10 mouse cellular contexts compared by ENCODE assay signal in genomic region chr6:142995567-142995966, GRCm38 (mm10). TPM values are rescaled to one million over a fixed set of nuclear protein-coding genes. Genes with fewer than 3 reads are reported as not detected.
DNase-seq lines count a peak whose midpoint lies in the region; ATAC-seq and TF ChIP-seq lines count a peak whose summit lies in the region.
"Had no signal": no experiment of that assay in that cellular context is flagged by ENCODE, and none has a peak within 500 bp of the region (broad histone marks: within the 10 kb centered on the region; RNA-seq: fewer than 3 reads in every experiment).

No protein-coding gene starts in this region.

- no peaks in the 10 kb centered on the region for H3K4me1 ChIP-seq in lung, adult 2 months (ENCODE audit: control insufficient read depth, insufficient read depth, low read length)
- H3K4me1 ChIP-seq in heart, postnatal 0 days (ENCODE audit: control insufficient read depth, insufficient read depth): no peaks in the 10 kb centered on the region

- no peaks in the 10 kb centered on the region for H3K36me3 ChIP-seq in heart, postnatal 0 days (replicated peaks; ENCODE audit: control insufficient read depth, insufficient read depth, low read length)
- H3K36me3 ChIP-seq: hindbrain, embryonic 10.5 days had no signal

- no peak for TF ChIP-seq POLR2A in lung, adult 2 months (IDR thresholded peaks at IDR 0.05; ENCODE audit: borderline replicate concordance, extremely low read depth, low read depth, low read length)

- peak; percentile 36 for DNase-seq in adrenal gland, adult 2 months
- DNase-seq in adrenal gland, postnatal 4 days (ENCODE audit: low spot score in 2 of 2): no peak
- peak; percentile 17 to 39 for DNase-seq in lung, adult 18-20 months
- no peak for DNase-seq in lung, adult 2 months
- peak; percentile 36 for DNase-seq in heart, postnatal 0 days (ENCODE audit: low spot score)
- no peak for DNase-seq in left cerebral cortex, postnatal 25 days (ENCODE audit: low spot score in 2 of 2)
- no peak for DNase-seq in frontal cortex, adult 2 months (ENCODE audit: extremely low spot score in 1 of 2, low spot score in 1 of 2)

- 0 out of 2 replicates have a peak, but pooled peaks have one; percentile 33 for ATAC-seq in heart, postnatal 0 days (ENCODE audit: insufficient read depth, low read depth)
- ATAC-seq in megakaryocyte-erythroid progenitor cell, adult 5-6 weeks (replicated peaks; ENCODE audit: low FRiP score, low TSS enrichment, poor library complexity, severe bottlenecking): 0 out of 2 replicates have a peak, but pooled peaks have one; percentile 18

- no peak overlapping the region for H3K4me3 ChIP-seq in lung, adult 2 months (replicated peaks; ENCODE audit: extremely low read depth, low read depth, low read length)
- H3K4me3 ChIP-seq in heart, postnatal 0 days (ENCODE audit: low read depth, low read length): no peak overlapping the region
- H3K4me3 ChIP-seq: hindbrain, embryonic 10.5 days had no signal

- H3K9ac ChIP-seq in heart, postnatal 0 days (replicated peaks; ENCODE audit: low read depth, low read length): no peak overlapping the region

- intact Hi-C loops in left cerebral cortex, postnatal 25 days (cut with DNase I): no loop called here

- H3K4me2 ChIP-seq in heart, postnatal 0 days (ENCODE audit: low read depth, low read length): no peak overlapping the region

- no peak for TF ChIP-seq EP300 in heart, postnatal 0 days (IDR thresholded peaks at IDR 0.05; ENCODE audit: low read depth)

- no peaks in the 10 kb centered on the region for H3K27me3 ChIP-seq in heart, postnatal 0 days (ENCODE audit: control insufficient read depth, insufficient read depth, low read length)

- no peak for TF ChIP-seq CTCF in lung, adult 2 months (IDR thresholded peaks at IDR 0.05; ENCODE audit: insufficient read depth, low read length)
- no peak for TF ChIP-seq CTCF in heart, postnatal 0 days (IDR thresholded peaks at IDR 0.05; ENCODE audit: low read depth)

- WGBS in lung, adult 2 months: 67% methylated on average over 5 of the region's 5 CpGs
- 67% methylated on average over 5 of the region's 5 CpGs for WGBS in heart, postnatal 0 days

- no peak overlapping the region for H3K27ac ChIP-seq in heart, postnatal 0 days (ENCODE audit: low read depth)
- H3K27ac ChIP-seq: hindbrain, embryonic 10.5 days; kidney, postnatal 0 days had no signal

- no peaks in the 10 kb centered on the region for H3K9me3 ChIP-seq in heart, postnatal 0 days (replicated peaks; ENCODE audit: control insufficient read depth, low read length)
- H3K9me3 ChIP-seq: hindbrain, embryonic 10.5 days had no signal

RNA-seq across cellular contexts. Expression of gene St8sia1, which starts 31.3 kb away (rescaled TPM):
- 1 to 10 TPM in 1 of 2 experiments, under 1 TPM in 1; 0.43 to 1.8 TPM for total RNA-seq in adrenal gland, adult 2 months (2021)
- 0.13 and 0.25 TPM in 2 replicates for polyA plus RNA-seq in adrenal gland, adult 2 months (2012; rRNA removed)
- 1 to 10 TPM; 4.3 to 5.3 TPM for total RNA-seq in adrenal gland, postnatal 4 days (2021)
- polyA plus RNA-seq in lung, adult 2 months (2012; rRNA removed): 0.23 and 0.26 TPM in 2 replicates
- total RNA-seq in heart, postnatal 0 days (2014; rRNA removed; ENCODE audit: low replicate concordance): 0.04 and 3.5 TPM in 2 replicates
- polyA plus RNA-seq in heart, postnatal 0 days (2015; fragmentation: Nextera tagmentation; extraction: Ambion mirVana): 0.30 and 0.33 TPM in 2 replicates
- total RNA-seq in megakaryocyte-erythroid progenitor cell, adult 5-6 weeks (2014; fragmentation: Nextera tagmentation): 1.1 TPM in 1 of 2 replicates, not detected in the other
- not detected in 2 replicates for total RNA-seq in megakaryocyte-erythroid progenitor cell, adult 5-6 weeks (2017)
- total RNA-seq in left cerebral cortex, postnatal 25 days (2021): 10 to 100 TPM; 22.2 to 27.1 TPM
- polyA plus RNA-seq in frontal cortex, adult 2 months (2012; rRNA removed): 9.6 and 10.7 TPM in 2 replicates

Comparison
In these comparisons a context has a peak if more than half of its experiments do, and no peak if none do; other contexts are left out.
1. DNase-seq: peak in adrenal gland, adult 2 months (single experiment), lung, adult 18-20 months (2 of 2) and heart, postnatal 0 days (single experiment); none in adrenal gland, postnatal 4 days (0 of 2), lung, adult 2 months (single experiment), left cerebral cortex, postnatal 25 days (0 of 2) and frontal cortex, adult 2 months (0 of 2).